Mouse (Mus musculus) T-helper 17 cell (primary cell): ENCODE measurements around the gene Nhs.

ENCODE experiments used
- in situ Hi-C, 2 experiments: fragments of 300-600 bp; cut with MboI, MseI; formaldehyde crosslinking; loops; 1 replicate in 1 of 2; 2 replicates in 1 of 2; pipeline ENCODE4 v1.15.1; 2025; ENCODE audit warnings: high pct_unique_total_duplicates in 2 of 2

Nhs gene

GRCm38 (mm10) chrX:161943098-161943680, 216.3 kb downstream of the Nhs start:
- in situ Hi-C loops, result no loop called here

- in situ Hi-C loops, result no loop called here
Measured at GRCm38 (mm10) chrX:161940696-161941095, 218.8 kb downstream of the Nhs start.

- in situ Hi-C loops, result loop anchor here in 1 of 2 experiments (5.0 kb wide), 1 partner anchor 1359 kb away; no protein-coding TSS in a partner anchor
Measured at GRCm38 (mm10) chrX:161926683-161927053, 232.9 kb downstream of the Nhs start.

GRCm38 (mm10) chrX:161925973-161926682, 233.4 kb downstream of the Nhs start:
- in situ Hi-C loops, result loop anchor here in 1 of 2 experiments (5.0 kb wide), 1 partner anchor 1359 kb away; no protein-coding TSS in a partner anchor

- in situ Hi-C loops, result no loop called here
Measured at GRCm38 (mm10) chrX:161922655-161923054, 236.9 kb downstream of the Nhs start.

GRCm38 (mm10) chrX:161921581-161921980, 237.9 kb downstream of the Nhs start:
- in situ Hi-C loops, result no loop called here

GRCm38 (mm10) chrX:161909963-161910362, 249.6 kb downstream of the Nhs start:
- in situ Hi-C loops, result no loop called here

- in situ Hi-C loops, result no loop called here
Measured at GRCm38 (mm10) chrX:161908652-161909403, 250.7 kb downstream of the Nhs start.

GRCm38 (mm10) chrX:161907595-161908592, 251.6 kb downstream of the Nhs start:
- in situ Hi-C loops, result no loop called here

GRCm38 (mm10) chrX:161894442-161894841, 265.1 kb downstream of the Nhs start:
- in situ Hi-C loops, result no loop called here

- in situ Hi-C loops, result no loop called here
Measured at GRCm38 (mm10) chrX:161883661-161884060, 275.9 kb downstream of the Nhs start.

GRCm38 (mm10) chrX:161877123-161877522, 282.4 kb downstream of the Nhs start:
- in situ Hi-C loops, result loop anchor here in 1 of 2 experiments (10.0 kb wide), 1 partner anchor 588 kb away; no protein-coding TSS in a partner anchor

GRCm38 (mm10) chrX:161873511-161873910, 286.0 kb downstream of the Nhs start:
- in situ Hi-C loops, result loop anchor here (10.0 to 25.0 kb wide), 2 partner anchors 591 to 789 kb away; no protein-coding TSS in a partner anchor

GRCm38 (mm10) chrX:161871306-161871705, 288.2 kb downstream of the Nhs start:
- in situ Hi-C loops, result loop anchor here (10.0 to 25.0 kb wide), 2 partner anchors 593 to 791 kb away; no protein-coding TSS in a partner anchor

GRCm38 (mm10) chrX:161855630-161856029, 303.9 kb downstream of the Nhs start:
- in situ Hi-C loops, result loop anchor here in 1 of 2 experiments (25.0 kb wide), 1 partner anchor 807 kb away; no protein-coding TSS in a partner anchor

- in situ Hi-C loops, result loop anchor here in 1 of 2 experiments (25.0 kb wide), 1 partner anchor 809 kb away; no protein-coding TSS in a partner anchor
Measured at GRCm38 (mm10) chrX:161853626-161854312, 305.8 kb downstream of the Nhs start.

GRCm38 (mm10) chrX:161826186-161826585, 333.3 kb downstream of the Nhs start:
- in situ Hi-C loops, result loop anchor here in 1 of 2 experiments (5.0 kb wide), 1 partner anchor 434 kb away; no protein-coding TSS in a partner anchor

- in situ Hi-C loops, result loop anchor here in 1 of 2 experiments (10.0 kb wide), 1 partner anchor 205 kb away; no protein-coding TSS in a partner anchor
Measured at GRCm38 (mm10) chrX:161790182-161790581, 369.3 kb downstream of the Nhs start.
